Mouse (Mus musculus): ENCODE data around the gene Rflnb.

GRCm38 (mm10) chr11:76060906-76061305 is 33.3 kb upstream of the Rflnb start:
- no peak for TF ChIP-seq CTCF (IDR thresholded peaks at IDR 0.05; ENCODE audit: extremely low read depth, insufficient read length, insufficient replicate concordance, low read depth, low read length)
- TF ChIP-seq POLR2A (IDR thresholded peaks at IDR 0.05; ENCODE audit: low read depth, low read length), result no peak

Data from small intestine, adult 2 months (tissue).